Mouse (Mus musculus) CD4-positive, CD25-positive, alpha-beta regulatory T cell, adult 2 months (primary cell): ENCODE data around the gene 2010003K11Rik.
A peak's percentile ranks its signal among the peaks of the same experiment; 100 is the strongest.
"Not testable (repeated sequence)": the region's sequence is repeated elsewhere in the genome, so short reads cannot be mapped to it uniquely, and the experiment has no call there.

Source experiments
- DNase-seq: peaks from one replicate; pipeline ENCODE4 v3.0.0-alpha.2; 2012; ENCODE audit warnings: low read depth, low spot score

The 2010003K11Rik gene

GRCm38 (mm10) chr19:4461981-4462380 lies 36.4 kb downstream of the 2010003K11Rik start:
- no peak for DNase-seq

- peak; percentile 68 for DNase-seq
These were observed 42.2 kb downstream of the 2010003K11Rik start for GRCm38 (mm10) chr19:4456227-4456626.

- DNase-seq: no peak
These were observed 43.1 kb downstream of the 2010003K11Rik start for GRCm38 (mm10) chr19:4455071-4455800.

GRCm38 (mm10) chr19:4454040-4454439 lies 44.3 kb downstream of the 2010003K11Rik start:
- not testable (repeated sequence) for DNase-seq

GRCm38 (mm10) chr19:4452525-4452924 lies 45.9 kb downstream of the 2010003K11Rik start:
- no peak for DNase-seq

- no peak for DNase-seq
These were observed 46.4 kb downstream of the 2010003K11Rik start for GRCm38 (mm10) chr19:4451965-4452364.

GRCm38 (mm10) chr19:4451098-4451497 lies 47.3 kb downstream of the 2010003K11Rik start:
- no peak for DNase-seq

- DNase-seq: no peak
These were observed 47.7 kb downstream of the 2010003K11Rik start for GRCm38 (mm10) chr19:4450666-4451065.

GRCm38 (mm10) chr19:4449230-4449629 lies 49.2 kb downstream of the 2010003K11Rik start:
- no peak for DNase-seq

- no peak for DNase-seq
These were observed 50.9 kb downstream of the 2010003K11Rik start for GRCm38 (mm10) chr19:4447445-4447844.
